Mouse (Mus musculus) G1E (cell line): ENCODE results near the gene Acvr1c. TPM values are rescaled to one million over a fixed set of nuclear protein-coding genes. Genes with fewer than 3 reads are reported as not detected.

Experiments
- ATAC-seq: 2 replicates; pipeline ENCODE4 v1.8.0; 2016; ENCODE audit warnings: mild to moderate bottlenecking; ENCODE audit not compliant: insufficient number of reproducible peaks, poor library complexity, low FRiP score, severe bottlenecking; ENCODE audit errors: extremely low read depth
- DNase-seq: peaks from one replicate; pipeline ENCODE4 v3.0.0; 2012; ENCODE audit warnings: low spot score
- H3K27me3 ChIP-seq: 2 replicates; pipeline ENCODE4 v1.6.1; 2012; ENCODE audit warnings: mild to moderate bottlenecking, low read length, inconsistent platforms; ENCODE audit not compliant: insufficient read depth
- H3K36me3 ChIP-seq: replicated peaks from 2 replicates; pipeline ENCODE3; 2012; ENCODE audit warnings: mild to moderate bottlenecking, inconsistent platforms
- H3K4me1 ChIP-seq: 2 replicates; pipeline ENCODE4 v1.6.1; 2012; ENCODE audit warnings: low read depth, low read length, inconsistent platforms, mixed read lengths; ENCODE audit not compliant: insufficient read depth
- H3K4me3 ChIP-seq: 2 replicates; pipeline ENCODE4 v1.5.1; 2012; ENCODE audit warnings: low read depth, mild to moderate bottlenecking, inconsistent platforms, low read length, moderate library complexity, mixed read lengths
- H3K9me3 ChIP-seq: replicated peaks from 2 replicates; pipeline ENCODE4 v1.6.1; 2012; ENCODE audit warnings: inconsistent platforms
- CTCF ChIP-seq: IDR thresholded peaks from 2 replicates; pipeline ENCODE4 v1.5.1; 2012; ENCODE audit warnings: low read depth, low read length, inconsistent platforms, mixed read lengths
- GATA1 ChIP-seq: IDR thresholded peaks from 2 replicates; pipeline ENCODE4 v1.6.1; 2012; ENCODE audit warnings: borderline replicate concordance, low read length, inconsistent platforms, mixed read lengths
- GATA2 ChIP-seq: IDR thresholded peaks from 2 replicates; pipeline ENCODE4 v1.6.1; 2012; ENCODE audit warnings: low read depth, low read length, inconsistent platforms, borderline replicate concordance
- POLR2AphosphoS5 ChIP-seq: IDR thresholded peaks from 2 replicates; pipeline ENCODE4 v1.6.1; 2012; ENCODE audit warnings: low read depth, low read length, inconsistent platforms; ENCODE audit not compliant: insufficient replicate concordance
- TAL1 ChIP-seq: conservative IDR thresholded peaks from 2 replicates; pipeline ENCODE4 v1.6.1; 2012; ENCODE audit warnings: low read depth, low read length, inconsistent platforms, mixed read lengths
- polyA plus RNA-seq: library from polyadenylated mRNA; stranded (reverse); fragments of >175 nt; gene quantifications from 2 replicates; pipeline ENCODE4 v1.2.3, GENCODE M21; 2012
- total RNA-seq, 2 experiments: library from RNA; stranded (forward) in 1 of 2; stranded (reverse) in 1 of 2; fragments of 200-1000 nt in 1 of 2; fragments of >200 nt in 1 of 2; fragmentation: Nextera tagmentation in 1 of 2; gene quantifications; 2 replicates each; pipeline ENCODE4 v1.2.3; 2014 to 2017

Gene Acvr1c
- total and polyA plus RNA-seq, 3 experiments = 0.05 TPM; not detected in 2

DNA sequence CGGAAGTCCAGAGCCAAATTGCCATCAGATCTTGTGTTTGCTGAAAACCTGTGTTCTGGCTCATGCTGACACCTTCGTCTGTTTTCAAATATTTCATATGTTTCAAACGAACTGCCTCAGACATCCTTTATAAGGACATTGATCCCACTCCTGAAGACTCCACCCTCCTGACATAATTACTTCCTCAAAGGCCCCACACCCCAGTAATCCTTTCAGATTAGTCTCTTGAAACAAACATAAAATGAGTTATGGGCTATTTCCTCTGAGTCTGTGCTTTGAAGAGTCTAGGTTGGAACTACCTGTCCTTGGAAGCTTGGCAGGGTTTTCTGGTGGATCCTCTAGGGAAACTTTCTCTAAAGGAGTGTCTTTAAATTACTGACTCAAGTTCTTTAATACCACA, 53.2 kb downstream of the Acvr1c start:
- Histone ChIP-seq H3K36me3 (no peaks in the 10 kb centered on the region), H3K4me3 (no peak overlapping the region), H3K4me1 (no peaks in the 10 kb centered on the region), H3K27me3 (no peaks in the 10 kb centered on the region), H3K9me3 (peaks cover 10% of the 10 kb centered on the region)
- ATAC-seq (no peak), DNase-seq (no peak)
- TF ChIP-seq GATA1 (no peak), TAL1 (no peak), CTCF (no peak)

GRCm38 (mm10) chr2:58289759-58290431, 67.8 kb downstream of the Acvr1c start:
- no peak for DNase-seq

DNA sequence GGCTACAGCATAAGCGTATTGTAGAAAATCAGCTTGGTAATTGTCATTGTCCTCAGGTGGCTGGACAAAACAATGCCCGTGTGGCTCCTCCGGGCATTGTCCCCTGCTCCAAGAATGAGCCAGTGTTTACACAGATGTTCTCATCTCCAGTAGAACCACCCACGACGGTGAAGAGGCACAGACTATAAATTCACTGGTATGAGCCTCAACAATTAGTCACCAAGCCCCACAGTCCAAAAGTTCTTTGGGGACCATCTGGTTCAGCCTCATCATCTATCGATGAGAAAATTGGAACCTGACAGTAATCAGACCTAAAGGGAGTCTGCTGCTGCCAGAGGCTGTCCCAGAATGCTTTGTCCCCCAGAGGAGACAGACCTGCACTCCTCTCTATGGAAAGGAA, 68.4 kb downstream of the Acvr1c start:
- H3K9me3 ChIP-seq = peaks cover 21% of the 10 kb centered on the region
- DNase-seq (no peak), ATAC-seq (no peak)
- H3K4me3 ChIP-seq = no peak overlapping the region
- no peaks in the 10 kb centered on the region for H3K27me3 ChIP-seq
- H3K36me3 ChIP-seq = no peaks in the 10 kb centered on the region
- H3K4me1 ChIP-seq = no peaks in the 10 kb centered on the region
- TF ChIP-seq GATA1 (no peak), POLR2AphosphoS5 (no peak), CTCF (no peak)

More at GRCm38 (mm10) chr2:58289759-58290431, 67.8 kb downstream of the Acvr1c start:
- ATAC-seq = no peak
- Histone ChIP-seq H3K9me3 (peaks cover 16% of the 10 kb centered on the region), H3K36me3 (no peaks in the 10 kb centered on the region), H3K4me1 (no peaks in the 10 kb centered on the region), H3K27me3 (no peaks in the 10 kb centered on the region), H3K4me3 (no peak overlapping the region)
- TF ChIP-seq GATA1 (no peak), POLR2AphosphoS5 (no peak), GATA2 (no peak), TAL1 (no peak), CTCF (no peak)

DNA sequence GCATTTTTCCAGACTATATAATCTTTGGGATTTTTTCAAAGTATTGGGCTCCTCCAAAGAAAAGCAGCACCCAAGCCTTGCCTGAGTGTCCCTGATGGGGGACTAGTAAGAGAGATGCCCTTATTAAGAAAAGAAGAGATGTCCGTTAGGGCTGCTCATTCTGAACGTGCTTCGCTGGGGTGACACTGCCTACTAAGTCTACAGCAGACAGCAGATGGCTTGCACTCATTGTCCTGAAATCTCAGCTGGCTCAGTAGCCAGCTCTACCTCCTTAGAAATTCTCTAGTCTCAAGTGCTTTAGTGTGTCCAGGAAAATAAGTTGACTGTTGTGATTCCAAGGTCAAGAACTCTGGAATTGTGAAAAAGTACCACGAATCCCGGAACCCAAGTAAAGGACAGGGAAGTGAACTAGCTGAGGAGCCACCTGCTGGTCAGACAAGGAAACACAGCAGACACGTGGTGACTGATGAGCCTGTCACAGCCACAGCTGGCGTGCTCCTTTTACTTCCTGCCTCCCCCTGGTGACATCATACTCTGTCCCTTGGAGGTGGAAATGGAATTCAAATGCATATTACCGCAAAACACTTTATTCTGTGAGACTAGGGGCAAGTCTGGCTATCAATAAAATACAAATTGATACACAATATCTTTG, 75.3 kb downstream of the Acvr1c start:
- H3K4me3 ChIP-seq = no peak overlapping the region
- ATAC-seq (no peak), DNase-seq (no peak)
- H3K36me3 ChIP-seq = no peaks in the 10 kb centered on the region
- no peaks in the 10 kb centered on the region for H3K4me1 ChIP-seq
- no peak for TF ChIP-seq POLR2AphosphoS5
- TF ChIP-seq GATA2 = no peak
- TF ChIP-seq GATA1 = no peak
- no peak for TF ChIP-seq TAL1
- TF ChIP-seq CTCF = no peak
- H3K27me3 ChIP-seq = no peaks in the 10 kb centered on the region
- H3K9me3 ChIP-seq = peaks cover 36% of the 10 kb centered on the region

DNA sequence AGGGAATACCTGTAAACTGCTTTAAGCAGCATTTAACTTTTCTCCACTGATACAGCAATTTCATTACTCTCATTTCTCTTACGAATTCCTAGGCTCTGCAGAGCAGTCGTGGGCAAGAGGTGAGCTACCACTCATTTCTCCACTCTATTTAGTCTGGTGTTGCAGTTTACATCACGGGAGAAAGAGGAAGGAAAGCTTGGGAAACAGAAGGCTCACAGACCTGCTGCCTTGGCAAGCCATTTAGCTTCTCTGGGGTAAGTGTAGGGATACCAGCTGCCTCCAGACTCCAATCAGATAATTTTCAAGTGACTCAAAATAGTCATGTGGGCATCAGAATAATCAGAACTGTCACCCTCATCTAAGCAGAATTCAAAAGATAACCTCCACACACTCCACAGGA, 76.6 kb downstream of the Acvr1c start:
- no peaks in the 10 kb centered on the region for H3K27me3 ChIP-seq
- TF ChIP-seq TAL1 (no peak), CTCF (no peak), GATA1 (no peak), POLR2AphosphoS5 (no peak), GATA2 (no peak)
- no peak for DNase-seq
- no peak overlapping the region for H3K4me3 ChIP-seq
- ATAC-seq = no peak
- peaks cover 35% of the 10 kb centered on the region for H3K9me3 ChIP-seq
- H3K4me1 ChIP-seq = no peaks in the 10 kb centered on the region
- H3K36me3 ChIP-seq = no peaks in the 10 kb centered on the region

DNA sequence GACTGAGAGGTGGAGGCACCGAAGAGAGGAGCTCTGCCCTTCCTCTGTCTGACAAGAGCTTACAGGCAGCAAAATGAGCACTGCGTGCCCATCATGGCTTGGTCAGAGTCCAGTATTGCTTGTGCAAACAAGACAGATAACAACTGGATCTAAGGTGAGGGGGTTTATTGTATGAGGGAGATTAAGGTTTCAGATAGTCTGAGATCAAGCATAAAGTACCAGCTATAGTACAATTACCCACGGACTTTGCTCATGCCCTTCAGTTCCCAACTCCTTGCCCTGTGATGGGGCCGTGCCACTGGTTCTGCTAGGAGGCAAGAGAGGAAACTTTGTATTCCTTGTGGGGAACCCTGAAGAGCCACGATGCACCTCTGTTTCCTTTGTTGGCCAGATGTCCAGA, 78.5 kb downstream of the Acvr1c start:
- H3K4me3 ChIP-seq = no peak overlapping the region
- TF ChIP-seq CTCF = no peak
- TF ChIP-seq POLR2AphosphoS5 = no peak
- TF ChIP-seq GATA1 = no peak
- TF ChIP-seq GATA2 = no peak
- no peak for TF ChIP-seq TAL1
- no peaks in the 10 kb centered on the region for H3K4me1 ChIP-seq
- H3K36me3 ChIP-seq = no peaks in the 10 kb centered on the region
- no peak for ATAC-seq
- no peaks in the 10 kb centered on the region for H3K27me3 ChIP-seq
- DNase-seq = no peak
- peaks cover 35% of the 10 kb centered on the region for H3K9me3 ChIP-seq

DNA sequence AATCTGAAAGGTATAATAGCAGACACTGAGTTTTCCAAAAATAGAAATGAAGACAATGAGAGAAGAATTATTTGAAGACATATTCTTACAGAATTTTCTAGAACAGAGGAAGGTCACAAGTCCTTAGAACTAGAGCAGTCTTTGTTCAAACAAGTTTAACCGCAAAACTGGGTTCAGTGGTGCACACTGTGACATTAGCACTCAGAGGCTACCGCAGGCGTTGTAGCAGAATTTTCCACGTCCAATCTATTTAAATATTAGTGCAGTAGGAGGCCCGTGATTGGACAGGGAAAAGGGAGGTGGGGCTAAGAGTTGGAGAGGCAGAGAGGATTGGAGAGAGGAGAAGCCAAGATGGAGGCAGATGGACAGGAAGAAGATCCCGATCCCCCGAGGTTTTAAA, 81.2 kb downstream of the Acvr1c start:
- Histone ChIP-seq H3K9me3 (peaks cover 32% of the 10 kb centered on the region), H3K4me1 (no peaks in the 10 kb centered on the region), H3K36me3 (no peaks in the 10 kb centered on the region), H3K27me3 (no peaks in the 10 kb centered on the region), H3K4me3 (no peak overlapping the region)
- no peak for DNase-seq
- TF ChIP-seq TAL1 = no peak
- TF ChIP-seq GATA1 = no peak
- TF ChIP-seq CTCF = no peak
- no peak for TF ChIP-seq POLR2AphosphoS5
- TF ChIP-seq GATA2 = no peak
- no peak for ATAC-seq
